Mouse (Mus musculus): ENCODE results near the gene Efnb3. TPM values are rescaled to one million over a fixed set of nuclear protein-coding genes. Genes with fewer than 3 reads are reported as not detected.
A peak's percentile ranks its signal among the peaks of the same experiment; 100 is the strongest.

Efnb3 gene
- total and polyA plus RNA-seq, 2 experiments from 2014 or later, result 145 to 166 TPM

DNA sequence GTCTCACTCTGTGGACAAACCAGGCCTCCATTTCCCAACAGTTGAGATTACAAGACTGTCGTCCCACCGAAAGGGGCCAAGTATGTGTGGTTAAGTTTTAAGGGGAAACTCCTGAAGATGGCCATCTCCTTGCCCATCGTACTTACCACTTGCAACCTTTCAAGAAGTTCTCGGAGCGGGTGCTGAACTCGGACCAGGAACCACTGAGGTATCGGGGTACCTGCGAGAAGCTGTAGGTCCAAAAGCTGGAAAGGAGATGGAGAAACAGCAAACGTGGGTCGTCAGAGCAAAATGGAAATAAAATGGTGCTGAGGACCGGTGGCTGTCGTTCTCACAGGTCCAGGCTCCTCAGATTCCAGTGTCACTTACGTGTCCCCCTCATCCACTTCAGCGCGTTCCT lies 18.3 kb upstream of the Efnb3 start:
- H3K9ac ChIP-seq (replicated peaks; ENCODE audit: low read length, poor library complexity, severe bottlenecking), result peak overlapping the region; percentile 72
- H3K36me3 ChIP-seq (ENCODE audit: insufficient read depth, low read length), result no peaks in the 10 kb centered on the region
- H3K4me3 ChIP-seq (ENCODE audit: low read depth, low read length), result peak overlapping the region; percentile 64
- no peak for ATAC-seq (ENCODE audit: low FRiP score)
- peak overlapping the region; percentile 92 for H3K4me2 ChIP-seq (ENCODE audit: low read depth, low read length, poor library complexity, severe bottlenecking)
- no peak for TF ChIP-seq CTCF (IDR thresholded peaks at IDR 0.05)
- peaks cover 17% of the 10 kb centered on the region for H3K4me1 ChIP-seq (ENCODE audit: insufficient read depth, low read length)
- no peaks in the 10 kb centered on the region for H3K9me3 ChIP-seq (ENCODE audit: low read length)
- no peak overlapping the region for H3K27ac ChIP-seq (ENCODE audit: low read depth, low read length)
- 10% methylated on average over 15 of the region's 15 CpGs for WGBS
- no peak for DNase-seq (ENCODE audit: low spot score)
- no peaks in the 10 kb centered on the region for H3K27me3 ChIP-seq (ENCODE audit: insufficient read depth, low read length)

DNA sequence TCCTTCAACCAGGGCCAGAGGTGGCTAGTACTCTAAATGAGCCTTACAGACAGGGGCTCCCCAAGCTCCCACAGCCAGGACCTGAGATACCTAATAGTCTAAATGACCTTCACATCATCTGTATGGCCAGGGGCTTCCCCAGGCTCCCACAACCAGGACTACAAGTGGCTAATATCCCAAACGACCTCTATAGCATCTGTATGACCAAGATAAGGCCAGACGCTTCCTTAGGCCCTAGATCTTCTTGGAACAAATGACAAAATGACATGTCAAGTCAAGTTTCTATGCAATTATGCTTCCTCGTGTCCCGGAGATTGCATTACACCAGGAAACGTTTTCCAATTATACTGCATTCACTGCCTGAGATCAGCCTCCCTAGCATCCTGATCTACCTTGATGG lies 16.3 kb upstream of the Efnb3 start:
- no peak for TF ChIP-seq CTCF (IDR thresholded peaks at IDR 0.05)
- ATAC-seq (ENCODE audit: low FRiP score), result no peak
- no peak overlapping the region for H3K4me2 ChIP-seq (ENCODE audit: low read depth, low read length, poor library complexity, severe bottlenecking)
- no peak overlapping the region for H3K27ac ChIP-seq (ENCODE audit: low read depth, low read length)
- H3K4me3 ChIP-seq (ENCODE audit: low read depth, low read length), result no peak overlapping the region
- 73% methylated on average over 5 of the region's 5 CpGs for WGBS
- peaks cover 3% of the 10 kb centered on the region for H3K36me3 ChIP-seq (ENCODE audit: insufficient read depth, low read length)
- H3K27me3 ChIP-seq (ENCODE audit: insufficient read depth, low read length), result no peaks in the 10 kb centered on the region
- DNase-seq (ENCODE audit: low spot score), result no peak
- no peak overlapping the region for H3K9ac ChIP-seq (replicated peaks; ENCODE audit: low read length, poor library complexity, severe bottlenecking)
- peaks cover 17% of the 10 kb centered on the region for H3K4me1 ChIP-seq (ENCODE audit: insufficient read depth, low read length)
- H3K9me3 ChIP-seq (ENCODE audit: low read length), result no peaks in the 10 kb centered on the region

DNA sequence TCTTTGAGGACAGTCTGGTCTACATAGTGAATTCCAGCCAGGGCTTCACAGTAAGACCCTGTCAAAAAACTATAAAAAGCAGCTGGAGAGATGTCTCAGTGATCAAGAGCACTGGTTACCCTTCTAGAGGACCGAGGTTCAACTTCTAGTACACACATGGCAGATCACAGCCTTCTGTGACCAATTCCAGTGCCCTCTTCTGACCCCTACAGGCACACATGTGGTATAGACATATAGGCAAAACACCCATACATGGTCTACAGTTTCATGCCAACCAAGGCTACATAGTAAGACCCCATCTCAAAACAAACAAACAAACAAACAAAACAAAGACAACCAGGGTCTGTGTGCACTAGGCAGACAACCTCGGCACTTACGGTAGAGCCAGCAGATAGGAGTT lies 15.2 kb upstream of the Efnb3 start:
- Histone ChIP-seq H3K9me3 (ENCODE audit: low read length) (no peaks in the 10 kb centered on the region), H3K36me3 (ENCODE audit: insufficient read depth, low read length) (peaks cover 6% of the 10 kb centered on the region), H3K27me3 (ENCODE audit: insufficient read depth, low read length) (no peaks in the 10 kb centered on the region), H3K9ac (replicated peaks; ENCODE audit: low read length, poor library complexity, severe bottlenecking) (no peak overlapping the region), H3K27ac (ENCODE audit: low read depth, low read length) (no peak overlapping the region), H3K4me1 (ENCODE audit: insufficient read depth, low read length) (peaks cover 17% of the 10 kb centered on the region), H3K4me2 (ENCODE audit: low read depth, low read length, poor library complexity, severe bottlenecking) (no peak overlapping the region), H3K4me3 (ENCODE audit: low read depth, low read length) (no peak overlapping the region)
- 55% methylated on average over 3 of the region's 3 CpGs for WGBS
- DNase-seq (ENCODE audit: low spot score) (peak; percentile 56), ATAC-seq (ENCODE audit: low FRiP score) (no peak)
- TF ChIP-seq CTCF (IDR thresholded peaks at IDR 0.05), result peak; percentile 70

DNA sequence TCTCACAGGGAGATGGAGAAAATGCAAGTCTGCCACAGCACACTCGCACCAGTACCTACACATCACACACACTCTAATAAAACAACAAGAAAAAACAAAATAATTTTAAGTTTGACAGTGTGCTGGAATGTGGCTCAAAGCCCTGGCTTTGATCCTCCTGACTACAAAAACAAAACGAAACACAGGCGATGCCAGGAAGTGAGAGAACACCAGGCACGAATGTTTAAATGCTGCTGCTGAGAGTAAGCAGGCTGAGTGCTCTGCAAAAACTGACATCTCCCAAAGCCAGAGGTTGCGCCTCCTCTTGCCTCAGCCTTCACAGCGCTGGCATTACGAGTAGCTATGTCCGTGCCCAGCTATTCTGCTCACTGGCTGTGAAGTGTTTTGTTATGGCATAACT lies 5.1 kb upstream of the Efnb3 start:
- no peak for TF ChIP-seq CTCF (IDR thresholded peaks at IDR 0.05)
- Histone ChIP-seq H3K4me3 (ENCODE audit: low read depth, low read length) (no peak overlapping the region), H3K4me2 (ENCODE audit: low read depth, low read length, poor library complexity, severe bottlenecking) (no peak overlapping the region), H3K9me3 (ENCODE audit: low read length) (no peaks in the 10 kb centered on the region), H3K9ac (replicated peaks; ENCODE audit: low read length, poor library complexity, severe bottlenecking) (no peak overlapping the region), H3K27me3 (ENCODE audit: insufficient read depth, low read length) (no peaks in the 10 kb centered on the region), H3K27ac (ENCODE audit: low read depth, low read length) (no peak overlapping the region), H3K36me3 (ENCODE audit: insufficient read depth, low read length) (0 out of 2 replicates have a peak, but pooled peaks cover 11% of the 10 kb centered on the region), H3K4me1 (ENCODE audit: insufficient read depth, low read length) (peaks cover 10% of the 10 kb centered on the region)
- ATAC-seq (ENCODE audit: low FRiP score) (no peak), DNase-seq (ENCODE audit: low spot score) (no peak)
- WGBS, result 82% methylated on average over 8 of the region's 8 CpGs

DNA sequence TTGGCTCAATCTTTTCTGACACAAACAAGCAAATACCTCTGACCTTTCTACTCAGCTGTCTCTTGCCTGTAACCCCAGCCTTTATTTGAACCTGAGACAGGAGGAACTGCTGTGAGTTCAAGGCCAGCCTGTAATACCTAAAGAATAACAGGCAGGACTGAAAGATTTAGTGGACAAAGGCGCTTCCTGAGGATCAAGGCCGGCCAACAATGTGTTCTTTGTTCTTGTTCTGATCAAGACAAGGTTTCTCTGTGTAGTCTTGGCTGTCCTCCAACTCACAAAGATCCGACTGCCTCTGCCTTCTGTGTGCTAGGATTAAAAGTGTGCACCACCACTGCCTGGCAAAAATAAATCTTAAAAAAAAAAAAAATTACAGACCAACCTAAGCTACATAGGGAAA lies 4.4 kb upstream of the Efnb3 start:
- TF ChIP-seq CTCF (IDR thresholded peaks at IDR 0.05), result no peak
- no peak for ATAC-seq (ENCODE audit: low FRiP score)
- no peaks in the 10 kb centered on the region for H3K9me3 ChIP-seq (ENCODE audit: low read length)
- DNase-seq (ENCODE audit: low spot score), result no peak
- no peak overlapping the region for H3K9ac ChIP-seq (replicated peaks; ENCODE audit: low read length, poor library complexity, severe bottlenecking)
- H3K4me2 ChIP-seq (ENCODE audit: low read depth, low read length, poor library complexity, severe bottlenecking), result no peak overlapping the region
- no peak overlapping the region for H3K4me3 ChIP-seq (ENCODE audit: low read depth, low read length)
- H3K27ac ChIP-seq (ENCODE audit: low read depth, low read length), result no peak overlapping the region
- no peaks in the 10 kb centered on the region for H3K27me3 ChIP-seq (ENCODE audit: insufficient read depth, low read length)
- H3K4me1 ChIP-seq (ENCODE audit: insufficient read depth, low read length), result peaks cover 10% of the 10 kb centered on the region
- H3K36me3 ChIP-seq (ENCODE audit: insufficient read depth, low read length), result 0 out of 2 replicates have a peak, but pooled peaks cover 11% of the 10 kb centered on the region
- WGBS, result 46% methylated on average over 3 of the region's 3 CpGs

DNA sequence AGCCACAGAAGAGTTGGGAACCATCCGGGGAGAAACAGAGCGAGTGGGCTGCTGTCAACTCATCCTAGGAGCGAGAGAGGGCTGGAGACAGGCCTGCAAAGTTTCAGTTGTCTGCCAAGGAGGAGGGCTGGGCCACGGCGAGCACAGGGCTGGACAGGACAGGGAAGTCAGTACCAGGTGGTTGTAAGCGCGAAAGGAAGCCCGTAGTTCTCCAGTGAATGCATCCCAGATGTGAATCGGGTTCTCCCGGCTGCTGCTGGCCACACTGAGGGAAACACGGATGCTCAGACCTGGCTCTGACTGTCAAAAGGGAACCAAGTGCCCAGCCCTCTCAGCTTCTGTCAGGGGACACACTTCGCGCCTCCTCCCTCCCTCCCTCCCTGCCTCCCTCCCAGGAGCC lies 3.4 kb upstream of the Efnb3 start:
- ATAC-seq (ENCODE audit: low FRiP score), result no peak
- WGBS, result 85% methylated on average over 13 of the region's 13 CpGs
- 0 out of 2 replicates have a peak, but pooled peaks cover 11% of the 10 kb centered on the region for H3K36me3 ChIP-seq (ENCODE audit: insufficient read depth, low read length)

More for the DNA sequence above, 3.4 kb upstream of the Efnb3 start:
- Histone ChIP-seq H3K27ac (ENCODE audit: low read depth, low read length) (no peak overlapping the region), H3K9ac (replicated peaks; ENCODE audit: low read length, poor library complexity, severe bottlenecking) (no peak overlapping the region), H3K4me3 (ENCODE audit: low read depth, low read length) (no peak overlapping the region), H3K4me1 (ENCODE audit: insufficient read depth, low read length) (peaks cover 13% of the 10 kb centered on the region), H3K4me2 (ENCODE audit: low read depth, low read length, poor library complexity, severe bottlenecking) (no peak overlapping the region), H3K27me3 (ENCODE audit: insufficient read depth, low read length) (no peaks in the 10 kb centered on the region), H3K9me3 (ENCODE audit: low read length) (no peaks in the 10 kb centered on the region)
- DNase-seq (ENCODE audit: low spot score), result no peak
- no peak for TF ChIP-seq CTCF (IDR thresholded peaks at IDR 0.05)
